Mouse (Mus musculus): ENCODE measurements around the gene Efnb1. TPM values are rescaled to one million over a fixed set of nuclear protein-coding genes. Genes with fewer than 3 reads are reported as not detected.

The Efnb1 gene
- polyA plus RNA-seq, 1 experiment from 2014 or later: 81.4 TPM

DNA sequence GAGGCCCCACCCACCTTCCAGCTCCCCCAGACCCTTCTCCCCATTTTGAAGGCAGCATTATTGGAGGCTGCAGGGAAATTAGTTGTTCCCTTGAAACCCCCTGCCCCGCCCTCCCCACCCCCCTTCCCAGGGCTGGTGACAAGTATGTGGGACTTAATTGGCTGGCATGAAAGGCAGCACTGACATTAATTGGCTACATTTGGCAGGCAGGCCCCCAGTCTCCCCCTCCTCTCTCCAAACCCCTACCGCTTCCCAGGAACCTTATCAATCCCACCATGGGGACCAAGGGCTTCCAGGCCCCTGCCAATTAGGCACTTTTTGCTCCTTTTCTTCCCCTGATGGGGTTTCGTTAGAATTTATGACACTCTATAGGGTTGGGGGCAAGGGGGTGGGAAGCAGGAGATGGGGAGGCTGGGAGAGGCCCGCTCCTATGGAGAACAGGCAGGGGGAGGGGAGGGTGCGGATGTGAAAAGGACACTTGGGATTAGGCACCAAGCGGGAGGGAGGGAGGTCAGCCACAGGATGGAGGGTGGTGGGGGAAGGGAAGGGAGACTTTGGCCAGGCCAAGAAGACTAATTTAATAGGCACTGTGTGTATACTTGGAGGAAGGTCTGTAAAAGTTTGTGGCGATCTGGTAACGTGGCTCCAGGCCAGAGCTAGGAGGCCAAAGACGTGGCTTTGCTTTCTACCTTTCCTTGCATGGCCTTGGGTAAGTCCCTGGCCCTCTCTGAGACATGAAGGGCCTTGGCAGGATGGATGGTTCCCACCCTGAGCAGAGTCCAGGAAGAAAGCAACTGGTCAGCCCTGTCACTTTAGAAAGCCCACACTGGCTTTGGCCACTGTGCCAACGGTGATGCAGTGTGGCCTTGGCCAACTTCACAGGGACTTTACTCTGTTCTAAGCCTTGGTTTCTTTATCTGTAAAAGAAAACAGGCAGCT lies 50.8 kb downstream of the Efnb1 start:
- no peak for ATAC-seq
- TF ChIP-seq CTCF (IDR thresholded peaks at IDR 0.05): no peak
- H3K27me3 ChIP-seq: peaks cover 4% of the 10 kb centered on the region
- ChIA-PET CTCF (no interaction called here), POLR2A (no interaction called here)
- in situ Hi-C loops (cut with MboI; ENCODE audit: low pct_unique_long_range_greater_than_20kb): no loop called here
- DNase-seq (ENCODE audit: low read depth, low spot score): no peak

DNA sequence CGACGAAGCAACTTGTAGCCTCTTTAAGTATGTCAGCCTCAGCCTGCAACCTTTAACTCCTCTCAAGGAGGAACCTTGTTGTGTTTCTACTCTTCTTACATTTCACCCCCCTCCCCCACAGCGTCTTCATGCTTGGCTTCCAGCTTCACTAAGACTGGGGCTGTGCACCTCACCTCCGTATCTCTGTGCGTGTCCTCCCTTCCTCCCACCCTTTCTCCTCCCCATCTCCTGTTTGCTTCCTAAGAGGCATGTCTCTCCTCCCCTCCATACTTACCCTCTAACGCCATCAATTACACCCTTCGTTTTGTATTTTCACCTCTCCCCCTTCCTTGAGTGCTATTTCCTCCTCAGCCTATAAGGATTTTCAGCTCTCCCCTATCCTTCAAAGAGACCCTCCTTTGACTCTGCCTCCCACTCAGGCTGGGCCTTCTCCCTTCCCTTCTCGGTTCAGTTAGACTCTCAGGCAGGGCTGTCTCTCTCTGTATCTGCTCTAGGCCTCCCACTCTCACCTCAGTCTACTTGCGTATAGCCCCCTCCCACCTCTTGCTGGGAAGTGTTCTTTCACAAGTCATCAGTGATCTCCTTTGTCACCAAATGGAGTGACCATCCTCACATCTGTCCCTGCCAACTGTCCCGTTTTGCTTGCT lies 55.6 kb downstream of the Efnb1 start:
- TF ChIP-seq CTCF (IDR thresholded peaks at IDR 0.05): no peak
- DNase-seq (ENCODE audit: low read depth, low spot score): no peak
- ChIA-PET CTCF (interaction anchor here (1.5 kb wide), 1 partner anchor 18 kb away, joined by 3 read pairs; no protein-coding TSS in a partner anchor), POLR2A (no interaction called here)
- in situ Hi-C loops (cut with MboI; ENCODE audit: low pct_unique_long_range_greater_than_20kb): no loop called here
- peaks cover 10% of the 10 kb centered on the region for H3K27me3 ChIP-seq
- ATAC-seq: no peak

- no peak for DNase-seq (ENCODE audit: low read depth, low spot score)
- in situ Hi-C loops (cut with MboI; ENCODE audit: low pct_unique_long_range_greater_than_20kb): loop anchor here (5.0 kb wide), 1 partner anchor 60 kb away; the partner anchor contains the start of gene Efnb1
- POLR2A ChIA-PET: no interaction called here
- CTCF ChIA-PET: no interaction called here
- no peak for TF ChIP-seq CTCF (IDR thresholded peaks at IDR 0.05)
- peaks cover 8% of the 10 kb centered on the region for H3K27me3 ChIP-seq
- ATAC-seq: no peak
Measured at GRCm38 (mm10) chrX:99196910-99197309, 61.0 kb downstream of the Efnb1 start.

GRCm38 (mm10) chrX:99198532-99198931 lies 62.6 kb downstream of the Efnb1 start:
- ATAC-seq: no peak
- DNase-seq (ENCODE audit: low read depth, low spot score): no peak
- in situ Hi-C loops (cut with MboI; ENCODE audit: low pct_unique_long_range_greater_than_20kb): loop anchor here (5.0 kb wide), 1 partner anchor 61 kb away; the partner anchor contains the start of gene Efnb1
- ChIA-PET POLR2A (no interaction called here), CTCF (no interaction called here)
- peaks cover 5% of the 10 kb centered on the region for H3K27me3 ChIP-seq
- no peak for TF ChIP-seq CTCF (IDR thresholded peaks at IDR 0.05)

Other genes starting within 250 kb of the Efnb1 start
- gene Ophn1, start 245.1 kb upstream of the Efnb1 start, polyA plus RNA-seq (2021): 12.6 TPM
- gene Yipf6, start 199.8 kb upstream of the Efnb1 start, polyA plus RNA-seq (2021): 29.4 TPM
- 25.8 TPM for gene Stard8, start 132.9 kb upstream of the Efnb1 start, polyA plus RNA-seq (2021)